Mouse (Mus musculus): ENCODE results near the gene Pacsin2.

DNA sequence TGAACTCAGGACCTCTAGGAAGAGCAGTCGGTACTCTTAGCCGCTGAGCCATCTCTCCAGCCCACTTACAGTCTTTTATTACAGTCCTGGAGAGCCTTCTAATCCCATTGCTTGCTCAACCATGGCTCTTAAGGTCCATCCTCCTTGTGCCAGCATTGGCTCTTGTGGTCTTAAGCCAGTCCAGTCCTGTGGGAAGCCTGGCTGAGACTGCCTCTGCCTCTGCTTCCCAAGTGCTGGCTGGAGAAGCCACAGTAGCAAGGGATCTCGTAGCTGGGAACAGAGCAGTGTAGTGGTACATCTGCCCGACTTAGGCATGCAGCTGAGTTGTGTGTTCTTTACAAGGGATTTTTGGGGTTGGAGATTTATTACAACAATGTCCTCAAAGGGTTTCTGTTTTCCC is 81.9 kb downstream of the Pacsin2 start:
- TF ChIP-seq CTCF (conservative IDR thresholded peaks at IDR 0.05; ENCODE audit: low read length) = no peak
- no peak for TF ChIP-seq NANOG (IDR thresholded peaks at IDR 0.05; ENCODE audit: borderline replicate concordance, low read length)

All from E14TG2a.4 (cell line).